Mouse (Mus musculus) testis, postnatal 14 days (tissue): ENCODE data around the gene Usp2.

Source experiments
- DNase-seq: peaks from one replicate; pipeline ENCODE4 v3.0.0; 2021; ENCODE audit warnings: low spot score

The Usp2 gene

DNA sequence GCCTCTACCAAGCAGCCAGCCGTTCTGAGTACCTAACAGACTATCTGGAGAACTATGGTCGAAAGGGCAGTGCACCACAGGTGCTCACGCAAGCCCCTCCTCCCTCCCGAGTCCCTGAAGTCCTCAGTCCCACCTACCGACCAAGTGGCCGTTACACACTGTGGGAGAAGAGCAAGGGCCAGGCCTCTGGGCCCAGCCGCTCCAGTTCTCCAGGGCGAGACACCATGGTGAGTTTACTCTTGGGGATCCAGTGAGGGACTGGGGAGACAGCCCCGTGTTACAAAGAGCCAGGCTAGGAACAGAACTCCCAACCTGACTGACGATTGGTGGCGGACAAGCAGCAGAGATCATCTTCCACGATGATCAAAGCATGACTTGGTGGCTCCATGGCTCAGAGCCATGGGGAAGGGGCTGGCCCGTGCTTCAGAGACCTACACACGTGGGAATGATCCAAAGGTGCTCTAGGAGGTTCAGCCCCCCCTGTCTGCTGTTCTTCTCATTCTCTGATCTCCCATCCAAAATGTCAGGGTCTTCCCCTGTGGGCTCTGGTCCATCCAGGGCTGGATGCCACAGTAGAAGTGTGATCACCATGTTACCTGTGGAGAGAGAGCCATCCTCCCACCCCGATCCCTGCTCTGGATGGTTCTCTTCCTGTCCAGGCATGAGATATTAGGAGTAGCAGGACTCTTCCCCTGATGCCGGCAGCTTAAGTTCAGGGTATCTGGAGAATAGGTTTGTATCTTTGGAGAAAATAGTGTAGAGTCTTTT lies 9.4 kb downstream of the Usp2 start:
- DNase-seq, result no peak

DNA sequence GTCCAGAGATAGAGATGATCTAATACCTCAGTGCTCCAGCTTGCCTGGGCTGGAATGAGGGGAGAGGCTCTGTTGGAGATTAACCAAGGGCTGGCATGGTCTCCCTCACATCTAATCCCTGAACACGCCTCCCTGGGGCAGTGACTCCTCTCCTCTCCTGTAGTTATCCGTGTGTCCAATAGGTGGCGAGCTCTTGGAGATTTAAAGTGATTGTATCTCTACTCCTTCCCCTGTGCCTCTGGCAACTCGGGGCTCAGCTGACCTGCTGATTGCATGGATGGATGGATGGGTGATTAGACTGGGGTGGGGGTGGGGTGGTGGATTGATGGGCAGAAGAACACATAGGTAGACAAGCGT lies 9.9 kb downstream of the Usp2 start:
- DNase-seq, result no peak

DNA sequence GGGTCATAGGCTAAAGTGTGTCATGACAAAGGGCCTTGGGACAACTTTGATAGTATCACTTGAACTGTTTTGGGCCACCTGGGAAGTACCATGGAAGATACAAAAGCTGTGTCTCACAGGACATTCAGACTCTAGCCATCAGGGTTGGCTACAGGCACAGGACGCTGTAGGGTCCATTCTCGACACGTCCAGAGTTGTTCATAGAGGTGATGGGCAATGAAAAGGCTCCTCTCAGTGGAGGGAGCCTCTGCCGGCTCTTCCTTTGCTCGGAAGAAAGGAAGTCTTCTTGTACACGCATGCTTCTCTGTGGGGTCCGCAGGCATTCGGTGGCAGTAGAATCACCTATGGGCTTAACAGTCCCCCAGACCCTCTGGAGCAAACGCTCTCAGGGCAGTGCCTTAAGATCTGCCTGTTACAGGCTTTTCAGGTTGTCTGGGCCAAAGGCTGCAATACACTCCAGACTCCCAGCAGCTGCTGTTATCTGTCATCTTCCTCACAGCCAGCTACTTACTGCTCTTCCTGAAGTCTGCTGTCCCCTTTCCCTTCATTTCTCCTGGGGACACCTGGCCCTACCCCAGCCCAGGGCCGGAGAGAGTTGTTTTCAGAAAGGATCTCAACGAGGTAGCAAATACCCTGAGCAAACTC lies 10.6 kb downstream of the Usp2 start:
- no peak for DNase-seq

DNA sequence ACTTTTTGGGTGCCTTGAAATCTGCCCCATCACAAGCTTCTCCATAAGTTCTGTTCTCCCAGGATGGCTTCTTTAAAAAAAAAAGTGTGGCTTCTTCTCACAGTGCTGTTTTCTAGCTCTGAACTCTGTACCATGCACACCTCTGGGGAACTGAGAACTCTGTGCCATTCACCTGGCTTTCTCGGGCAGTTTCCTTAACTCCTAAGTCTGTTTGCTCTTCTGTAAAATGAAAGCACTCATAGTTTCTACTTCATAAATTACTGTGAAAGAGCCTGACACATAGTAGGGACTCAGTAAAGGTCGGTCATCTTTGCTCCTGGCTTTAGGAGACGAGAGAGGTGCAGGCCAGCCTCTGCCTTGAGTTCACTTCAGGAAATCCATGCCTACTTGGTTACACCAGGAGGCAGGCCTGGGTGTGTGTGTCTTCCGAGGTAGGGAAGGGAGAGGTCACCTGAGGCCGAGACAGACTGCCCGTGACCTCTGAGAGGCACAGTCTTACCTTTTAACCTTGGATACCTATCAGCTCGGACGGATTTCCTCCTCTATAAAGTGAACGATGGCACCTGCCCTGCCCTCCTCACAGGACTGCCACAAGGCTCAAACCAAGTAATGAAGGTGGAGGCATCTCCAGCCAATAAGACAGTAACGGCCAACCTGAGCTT lies 11.4 kb downstream of the Usp2 start:
- no peak for DNase-seq

DNA sequence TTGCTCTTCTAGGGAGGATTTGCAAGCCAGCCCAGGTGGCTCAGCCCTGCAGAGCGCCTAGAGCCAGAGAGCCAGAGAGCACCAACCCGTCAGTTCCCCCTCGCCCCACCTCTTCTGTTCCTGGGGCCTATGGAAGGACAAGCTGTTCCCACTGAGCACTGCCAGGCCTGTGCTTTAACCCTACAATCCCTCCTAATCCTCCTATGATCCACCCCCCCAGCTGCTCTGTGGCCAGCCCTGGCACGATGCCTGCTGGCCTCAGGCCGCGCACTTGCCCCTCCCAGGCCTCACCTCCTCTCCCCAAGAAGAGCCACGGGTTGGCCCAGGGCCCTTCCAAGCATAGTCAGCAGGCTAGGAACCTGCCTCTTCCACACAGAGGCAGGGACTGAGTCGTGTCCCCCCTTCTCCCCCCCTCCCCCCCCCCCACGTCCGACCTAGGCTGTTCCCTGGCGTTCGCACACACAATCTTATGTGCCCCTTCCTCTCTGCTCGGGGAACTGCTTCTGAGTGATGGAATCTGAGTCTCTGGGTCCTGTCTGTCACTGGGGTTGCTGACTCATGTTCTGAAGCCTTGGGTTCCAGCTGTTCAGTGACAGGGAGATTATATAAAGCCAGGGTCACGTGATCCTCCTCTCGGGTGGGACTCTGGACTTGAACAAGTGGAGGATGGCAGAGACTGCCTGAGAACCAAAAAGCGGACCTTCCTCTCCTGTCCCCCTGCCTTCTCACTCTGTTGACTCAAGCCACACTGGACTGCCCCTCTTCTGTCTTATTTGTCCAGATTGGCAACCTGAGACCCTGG lies 12.3 kb downstream of the Usp2 start:
- peak; percentile 84 for DNase-seq

DNA sequence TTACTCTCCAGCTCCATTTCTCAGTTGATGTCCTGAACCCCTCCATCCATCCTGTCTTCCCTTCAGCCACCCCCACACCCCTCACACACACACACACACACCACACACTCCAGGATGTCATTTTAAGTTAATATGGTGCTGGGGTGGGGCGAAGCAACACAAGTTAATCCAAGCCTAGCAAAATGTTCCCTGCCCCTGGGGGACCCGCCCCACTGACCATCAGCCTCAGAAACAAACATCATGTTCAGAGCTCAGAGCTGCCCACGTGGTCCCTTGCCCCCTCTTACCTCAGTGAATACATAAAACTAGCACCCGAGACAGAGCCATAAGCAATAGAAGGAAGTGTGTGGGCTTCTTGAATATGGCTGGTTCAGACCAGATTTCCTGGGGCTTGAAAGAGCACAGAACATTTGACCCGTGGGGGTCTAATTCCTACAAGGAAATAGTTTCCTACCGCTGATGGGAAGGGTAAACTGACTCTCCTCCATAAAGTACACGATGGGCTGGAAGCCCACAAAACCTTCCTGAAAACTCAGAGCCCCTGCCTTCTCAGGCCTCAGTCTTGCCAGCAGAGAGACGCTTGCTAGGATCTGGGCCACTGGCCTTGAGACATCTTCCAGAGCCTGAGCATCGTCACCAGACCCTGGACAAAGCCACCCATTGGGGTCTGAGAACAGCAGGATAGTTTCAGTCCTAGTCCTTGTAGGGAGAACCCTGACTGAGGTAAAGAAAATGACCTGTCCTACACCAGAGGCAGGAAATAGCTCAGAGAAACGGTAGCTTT lies 13.4 kb downstream of the Usp2 start:
- no peak for DNase-seq

DNA sequence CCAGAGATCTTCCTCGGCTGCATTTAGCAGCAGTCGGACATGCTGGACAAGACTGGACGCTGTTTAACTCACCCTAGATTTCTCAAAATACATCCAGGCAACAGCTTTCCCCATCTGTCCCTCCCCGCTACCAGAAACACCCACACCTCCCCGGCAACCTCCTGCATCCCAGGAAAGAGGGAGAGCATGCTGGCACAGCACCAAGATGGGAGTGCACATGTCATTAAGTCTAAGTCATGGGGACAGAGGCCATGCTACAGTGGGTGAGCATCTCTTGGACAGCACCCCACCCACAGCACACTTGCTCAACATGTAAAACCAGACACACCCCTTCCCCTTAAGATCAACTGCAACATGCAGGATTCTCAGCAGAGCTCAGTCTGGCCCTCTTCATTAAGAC lies 14.1 kb downstream of the Usp2 start:
- DNase-seq, result no peak

DNA sequence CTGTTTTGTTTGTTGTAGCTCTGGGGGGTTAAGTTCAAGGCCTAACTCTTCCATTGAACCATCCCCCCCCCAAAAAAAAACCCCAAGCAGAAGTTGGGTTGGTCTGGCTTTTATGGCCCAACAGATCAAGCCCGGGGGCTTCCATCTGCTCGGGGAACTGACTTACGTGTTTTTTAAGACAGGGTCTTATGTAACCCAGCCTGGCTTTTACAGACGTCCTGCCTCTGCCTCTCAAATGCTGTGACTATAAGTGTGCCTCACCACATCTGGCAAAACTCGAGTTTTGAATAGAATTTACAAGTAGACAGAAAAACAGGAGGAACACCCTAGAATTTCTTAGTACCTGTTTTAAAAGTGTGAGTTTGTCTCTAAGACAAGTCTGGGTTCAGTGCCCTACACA lies 14.8 kb downstream of the Usp2 start:
- DNase-seq, result no peak

DNA sequence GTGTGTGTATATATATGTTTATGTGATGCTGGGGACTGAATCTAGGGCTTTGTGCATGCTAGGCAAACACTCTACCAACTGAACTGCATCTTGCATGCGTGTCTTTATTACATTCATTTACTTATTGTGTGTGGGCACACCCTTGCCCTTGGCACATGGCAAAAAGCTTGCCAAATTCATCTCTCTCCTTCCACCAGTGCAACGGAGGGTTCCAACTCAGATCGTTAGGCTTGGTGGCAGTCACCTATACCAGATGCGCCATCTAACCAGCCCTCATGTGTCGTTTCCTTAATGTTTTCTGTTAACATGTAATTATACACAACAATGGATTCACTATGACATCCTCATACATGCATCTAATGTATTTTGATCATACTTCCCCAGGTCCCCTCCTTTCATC lies 15.4 kb downstream of the Usp2 start:
- DNase-seq, result no peak

DNA sequence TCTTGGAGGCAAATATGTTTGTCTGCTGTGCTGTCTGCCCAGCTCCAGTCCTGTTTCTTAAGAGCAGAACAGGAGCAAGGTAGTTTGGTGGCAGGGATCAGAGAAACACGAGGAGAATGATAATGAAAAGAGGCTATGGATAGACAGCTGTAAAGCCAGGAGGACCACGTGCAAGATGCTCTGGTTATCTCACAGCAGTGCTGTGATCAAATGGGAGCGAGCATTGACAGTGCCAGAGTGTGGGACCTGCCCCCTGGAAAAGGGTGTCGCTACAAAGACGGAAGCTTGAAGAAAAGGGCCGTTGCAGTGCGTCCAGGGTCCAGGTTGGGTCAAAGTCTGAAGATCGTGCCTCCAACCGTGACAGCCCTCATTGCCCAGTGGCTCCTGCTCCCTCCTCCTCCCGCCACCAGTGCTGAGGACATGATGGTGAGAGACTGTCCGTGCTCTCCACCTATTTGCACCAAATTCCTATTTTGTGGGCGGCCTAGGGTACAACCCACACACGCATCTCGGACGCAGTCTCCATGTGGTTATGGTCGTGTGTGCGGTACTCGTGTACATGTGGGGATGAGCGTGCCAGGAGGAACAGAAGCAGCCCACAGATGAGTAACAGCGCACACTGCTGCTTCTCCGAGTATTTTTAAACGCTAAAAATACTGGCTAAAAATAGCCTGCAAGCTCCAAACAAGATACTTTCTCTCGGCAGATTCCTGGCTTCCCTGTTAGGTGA lies 16.7 kb downstream of the Usp2 start:
- no peak for DNase-seq

DNA sequence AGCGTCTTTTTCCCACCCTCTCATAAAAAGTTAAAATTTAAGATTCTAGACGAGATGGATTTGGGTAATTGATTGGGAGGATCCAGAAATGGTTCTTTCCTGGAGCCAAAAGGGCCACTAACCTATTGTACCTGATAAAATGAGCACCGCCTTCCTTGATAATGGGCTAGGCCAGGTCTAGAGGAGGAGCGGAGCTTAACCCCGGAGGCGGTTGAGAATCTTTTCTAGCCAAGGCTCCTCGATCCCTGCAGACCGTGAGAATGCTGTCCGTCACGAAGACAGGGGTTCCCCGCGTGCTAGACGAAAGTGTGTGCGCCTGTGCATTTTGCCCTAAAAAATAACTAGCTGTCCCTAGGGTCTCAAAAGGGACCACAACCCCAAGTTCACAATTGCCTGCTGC lies 17.4 kb downstream of the Usp2 start:
- no peak for DNase-seq

DNA sequence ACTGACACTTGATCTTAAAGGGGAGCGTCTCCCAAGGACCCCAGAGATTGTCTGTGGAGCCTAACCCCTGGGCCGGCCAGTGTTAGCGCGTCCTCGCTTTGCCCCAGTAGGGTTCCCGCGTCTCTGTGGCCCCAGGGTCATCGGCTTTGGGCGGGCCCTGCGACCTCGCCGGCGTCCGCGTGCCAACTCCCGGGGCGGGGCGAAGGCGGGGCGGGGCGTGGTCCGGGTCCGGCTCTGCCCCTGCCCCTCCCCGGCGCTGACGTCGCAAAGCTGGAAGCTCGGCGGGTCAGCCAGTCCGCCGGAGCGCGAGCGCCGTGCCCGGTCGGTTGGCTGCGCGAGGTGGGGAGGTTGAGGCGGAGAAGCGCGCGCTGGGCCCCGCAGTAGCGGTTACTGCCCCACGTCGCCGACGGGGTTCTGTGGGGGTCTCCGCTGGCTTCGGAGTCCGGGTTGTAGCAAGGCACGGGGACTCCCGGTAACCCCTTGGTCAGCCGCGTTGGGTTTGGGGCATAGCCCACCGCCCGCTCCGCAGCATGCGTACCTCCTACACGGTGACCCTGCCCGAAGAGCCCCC lies 17.9 kb downstream of the Usp2 start:
- peak; percentile 89 for DNase-seq

DNA sequence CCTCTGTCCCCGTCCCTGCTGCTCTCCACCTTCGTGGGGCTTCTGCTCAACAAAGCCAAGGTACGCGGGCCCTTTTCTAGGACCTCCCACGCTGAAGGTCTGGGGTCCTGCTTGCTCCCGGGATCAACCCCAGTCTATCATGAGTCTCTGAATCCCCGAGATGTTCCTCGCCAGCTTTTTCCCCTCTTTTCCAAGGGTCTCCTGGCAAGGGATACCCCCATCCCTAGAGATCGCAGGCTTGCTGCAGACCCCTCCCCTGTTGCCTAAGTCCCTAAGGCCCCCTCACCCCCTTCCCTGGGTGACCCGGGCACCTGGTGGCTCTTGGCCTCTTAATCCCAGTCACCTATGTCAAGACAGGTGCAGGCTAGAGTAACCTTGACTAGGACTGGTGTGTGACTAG lies 18.5 kb downstream of the Usp2 start:
- DNase-seq, result no peak

DNA sequence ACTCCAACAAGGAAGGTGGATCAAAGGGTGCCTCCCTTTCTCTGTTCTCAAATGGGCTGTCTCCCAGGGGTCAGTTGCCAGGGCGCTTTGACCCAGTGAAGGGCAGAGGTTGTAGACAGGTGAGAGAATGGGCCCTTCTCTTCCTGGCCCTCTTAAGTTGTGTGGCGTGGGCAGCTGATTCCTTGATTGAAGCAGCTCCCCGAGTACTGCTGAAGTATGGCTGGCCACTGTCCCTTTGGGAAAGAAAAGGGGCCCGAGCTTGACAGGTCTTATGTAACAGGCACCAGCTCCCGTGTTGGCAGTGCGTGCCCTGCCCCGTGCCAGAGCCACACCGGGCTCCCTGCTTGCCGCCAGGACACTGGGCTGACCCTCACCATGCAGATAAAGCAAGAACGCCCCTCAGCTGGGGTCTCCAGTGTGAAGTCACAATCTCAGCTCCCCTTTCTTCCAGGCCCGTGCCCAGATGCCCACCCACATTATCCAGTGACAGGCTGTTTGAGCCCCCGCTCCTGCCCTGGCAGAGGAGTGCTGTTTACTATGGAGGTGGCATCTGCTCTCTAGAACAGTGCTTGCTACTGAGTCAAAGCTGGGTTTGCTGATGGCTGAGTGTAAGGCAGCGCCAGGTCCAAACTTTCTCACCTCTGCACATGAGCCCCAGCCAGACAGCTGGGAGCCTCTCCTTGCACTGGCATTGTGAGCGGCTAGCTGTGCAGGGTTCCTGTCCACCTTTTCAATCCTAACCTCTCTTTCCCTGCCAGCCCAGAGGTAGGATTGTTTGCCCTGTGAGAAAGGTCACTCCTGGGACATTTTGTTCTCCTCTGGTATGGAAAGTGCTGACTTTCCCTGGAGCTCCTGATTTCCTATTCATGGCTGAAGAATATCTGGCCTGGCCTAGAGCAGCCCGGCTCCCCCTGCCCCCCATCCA lies 19.2 kb downstream of the Usp2 start:
- no peak for DNase-seq

DNA sequence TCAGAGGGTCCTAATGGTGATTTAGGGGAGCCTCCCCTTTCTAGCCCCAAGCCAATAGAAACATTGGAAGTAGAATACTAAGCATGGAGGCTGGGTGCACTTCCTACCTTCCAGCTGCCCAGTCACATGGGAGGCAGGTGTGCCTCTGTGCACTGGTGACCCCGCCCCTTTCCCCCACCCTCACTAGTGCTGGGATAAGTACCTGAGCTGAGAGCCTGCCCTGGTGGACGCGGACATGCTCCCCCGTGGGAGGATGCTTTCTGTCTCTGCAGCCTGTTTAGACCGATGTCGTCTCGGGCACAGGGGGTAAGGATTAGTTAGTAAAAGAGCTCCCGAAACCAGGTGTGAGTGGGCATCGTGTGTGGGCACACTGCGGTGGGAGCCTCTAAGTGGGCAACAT lies 20.1 kb downstream of the Usp2 start:
- DNase-seq, result no peak

DNA sequence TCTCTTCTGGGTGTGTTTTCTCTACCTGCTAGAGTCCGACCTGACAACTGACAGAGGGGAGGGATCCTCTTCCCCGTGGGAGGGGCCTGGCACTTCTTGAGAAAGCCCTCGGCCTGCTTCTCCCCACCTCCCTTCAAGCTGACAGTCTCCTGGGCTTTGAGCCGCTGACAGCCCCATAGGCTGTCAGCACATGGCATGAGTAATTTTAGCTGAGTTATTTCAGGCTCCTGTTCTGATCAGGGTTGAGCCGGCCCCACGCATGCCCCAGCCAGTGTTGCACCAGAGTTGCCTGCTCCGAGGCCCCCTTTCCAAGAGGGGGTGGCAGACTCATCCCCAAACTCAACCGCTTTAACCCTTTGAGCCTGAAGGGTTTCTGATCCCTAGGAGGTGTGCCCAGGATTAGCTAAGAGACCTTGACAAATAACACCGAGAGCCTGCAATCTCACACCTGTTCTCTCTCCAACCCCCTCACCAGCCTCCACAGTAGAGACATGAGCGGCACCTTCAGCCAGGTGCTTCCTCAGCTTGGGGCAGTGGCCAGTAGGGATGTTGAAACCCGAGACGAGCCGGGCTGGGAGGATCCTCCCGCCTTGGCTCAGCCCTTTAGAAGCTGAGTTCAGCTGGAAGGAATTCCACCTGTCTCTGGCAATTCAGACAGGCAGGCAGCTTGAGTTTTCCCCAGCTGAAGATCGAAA lies 21.1 kb downstream of the Usp2 start:
- no peak for DNase-seq

DNA sequence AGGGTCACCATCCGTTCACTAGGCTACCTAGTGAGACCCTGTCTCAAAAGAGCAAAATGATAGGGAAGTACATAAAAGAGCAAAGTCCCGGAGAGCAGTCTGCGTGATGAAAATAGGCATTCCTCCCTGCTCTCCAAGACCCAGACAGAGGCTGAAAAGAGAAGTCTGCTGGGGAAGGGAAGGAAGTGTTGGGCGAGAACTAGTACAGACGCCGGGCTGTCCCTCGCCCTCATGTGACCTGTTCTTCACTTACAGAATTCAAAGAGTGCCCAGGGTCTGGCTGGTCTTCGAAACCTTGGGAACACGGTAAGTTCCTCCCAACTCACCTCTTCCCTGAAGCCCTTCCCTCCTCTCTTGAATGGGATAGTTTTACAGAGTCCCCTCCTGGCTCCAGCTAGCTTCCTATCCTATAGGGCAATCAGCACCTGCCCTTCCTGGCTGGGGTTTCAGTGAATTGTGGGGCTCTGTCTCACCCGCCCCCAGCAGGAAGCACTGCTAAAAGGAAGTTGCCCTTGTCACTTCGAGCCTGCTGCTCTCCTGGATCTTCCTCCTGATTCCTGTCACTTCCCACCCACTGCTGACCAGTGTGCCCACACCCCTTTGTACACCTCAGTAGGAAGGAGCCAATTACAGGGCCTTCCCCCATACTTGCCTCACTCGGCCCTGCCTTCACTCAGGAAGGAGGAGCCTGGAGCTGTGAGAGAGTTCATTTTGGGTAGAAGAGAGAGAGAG lies 22.2 kb downstream of the Usp2 start:
- no peak for DNase-seq
